Mouse (Mus musculus): ENCODE results near the gene Ptprs.

DNA sequence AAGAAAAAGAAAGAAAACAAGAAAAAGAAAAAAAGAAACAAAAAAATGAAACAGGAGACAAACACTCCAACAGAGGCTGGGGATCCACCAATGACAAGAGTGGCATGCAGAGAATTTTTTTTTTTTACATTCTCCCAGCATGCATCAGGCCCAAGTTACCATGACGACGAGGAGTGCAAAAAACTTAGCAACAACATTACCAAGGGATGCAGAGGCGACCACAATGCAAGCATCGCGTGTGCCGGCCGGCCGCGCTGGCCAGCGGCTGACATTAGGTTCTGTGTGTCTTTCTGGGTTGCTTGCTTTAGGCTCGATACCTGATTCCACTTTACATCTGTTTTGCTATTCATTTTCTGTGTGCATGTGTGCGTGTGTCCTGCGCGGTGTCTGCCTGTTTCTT lies 30.9 kb downstream of the Ptprs start:
- no peak for TF ChIP-seq GATA1 (IDR thresholded peaks at IDR 0.05; ENCODE audit: borderline replicate concordance, low read length)
- no peak for TF ChIP-seq FLI1 (IDR thresholded peaks at IDR 0.05; ENCODE audit: low read length)
